Mouse (Mus musculus): ENCODE measurements around the gene Faap100.

DNA sequence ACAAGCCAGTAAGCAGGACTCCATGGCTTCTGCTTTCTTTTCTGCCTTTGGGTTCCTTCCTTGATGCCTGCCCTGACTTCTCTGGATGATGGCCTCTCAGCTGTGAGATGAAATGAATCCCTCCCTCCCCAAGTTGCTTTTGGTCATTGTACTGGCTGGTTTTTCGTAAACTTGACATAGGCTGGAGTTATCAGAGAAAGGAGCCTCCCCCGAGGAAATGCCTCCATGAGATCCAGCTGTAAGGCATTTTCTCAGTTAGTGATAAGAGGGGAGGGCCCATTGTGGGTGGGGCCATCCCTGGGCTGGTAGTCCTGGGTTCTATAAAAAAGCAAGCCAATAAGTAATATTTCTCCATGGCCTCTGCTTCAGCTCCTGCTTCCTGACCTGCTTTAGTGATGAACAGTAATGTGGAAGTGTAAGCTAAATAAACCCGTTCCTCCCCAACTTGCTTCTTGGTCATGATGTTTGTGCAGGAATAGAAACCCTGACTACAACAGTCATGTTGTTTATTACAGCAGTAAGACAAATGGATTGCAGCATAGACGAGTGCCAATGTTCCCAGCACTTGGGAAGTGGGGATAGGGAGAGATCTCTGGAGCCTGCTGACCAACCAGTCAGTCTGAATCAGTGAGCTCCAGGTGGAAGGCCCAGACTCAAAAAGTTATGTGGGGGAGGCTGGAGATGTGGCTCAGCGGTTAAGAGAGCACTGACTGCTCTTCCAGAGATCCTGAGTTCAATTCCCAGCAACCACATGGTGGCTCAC, 23.1 kb downstream of the Faap100 start:
- TF ChIP-seq POLR2A (IDR thresholded peaks at IDR 0.05; ENCODE audit: control insufficient read depth, low read depth, low read length) (no peak), CTCF (IDR thresholded peaks at IDR 0.05; ENCODE audit: control insufficient read depth, insufficient read depth, insufficient replicate concordance, low read depth, low read length) (no peak)

All from testis, adult 2 months (tissue).